Mouse (Mus musculus) midbrain, embryonic 13.5 days (tissue): Measurements from ENCODE around the gene Timp2. TPM values are rescaled to one million over a fixed set of nuclear protein-coding genes. Genes with fewer than 3 reads are reported as not detected.

Experiments used
- ATAC-seq: fragments of 200-750 bp; cut with Nextera tagmentation; 2 replicates; pipeline ENCODE4 v1.8.0; 2017; ENCODE audit warnings: mild to moderate bottlenecking, moderate TSS enrichment, moderate library complexity
- H3K27ac ChIP-seq: fragments of 300-500 bp; sonication (generic); 2 replicates; pipeline ENCODE4 v1.5.1; 2015; ENCODE audit warnings: inconsistent platforms, mild to moderate bottlenecking, moderate library complexity
- H3K27me3 ChIP-seq: fragments of 300-500 bp; sonication (generic); 2 replicates; pipeline ENCODE4 v1.6.1; 2015; ENCODE audit warnings: mild to moderate bottlenecking, inconsistent platforms
- H3K36me3 ChIP-seq: fragments of 300-500 bp; sonication (generic); 2 replicates; pipeline ENCODE4 v1.6.1; 2015; ENCODE audit warnings: mild to moderate bottlenecking, inconsistent platforms
- H3K4me1 ChIP-seq: fragments of 300-500 bp; sonication (generic); replicated peaks from 2 replicates; pipeline ENCODE4 v1.6.1; 2015; ENCODE audit warnings: inconsistent platforms
- H3K4me2 ChIP-seq: fragments of 300-500 bp; sonication (generic); replicated peaks from 2 replicates; pipeline ENCODE4 v1.6.1; 2015; ENCODE audit warnings: moderate library complexity, mild to moderate bottlenecking, inconsistent platforms
- H3K4me3 ChIP-seq: fragments of 300-500 bp; sonication (generic); replicated peaks from 2 replicates; pipeline ENCODE4 v1.5.1; 2015; ENCODE audit warnings: mild to moderate bottlenecking, inconsistent platforms
- H3K9ac ChIP-seq: fragments of 300-500 bp; sonication (generic); replicated peaks from 2 replicates; pipeline ENCODE4 v1.6.1; 2015; ENCODE audit warnings: mild to moderate bottlenecking, inconsistent platforms
- H3K9me3 ChIP-seq: fragments of 300-500 bp; sonication (generic); 2 replicates; pipeline ENCODE4 v1.6.1; 2016; ENCODE audit warnings: mild to moderate bottlenecking, inconsistent platforms
- WGBS: fragments of 180-500 bp; shearing (Covaris S2); methylation state at CpG from one replicate; pipeline ENCODE4 v1.1.7; 2015; 5-methylcytosine and 5-hydroxymethylcytosine counted together
- polyA plus RNA-seq: library from polyadenylated mRNA; unstranded; fragments of >200 nt; fragmentation: Nextera tagmentation; extraction: Ambion mirVana; gene quantifications from 2 replicates; pipeline ENCODE4 v1.2.1, GENCODE M21; 2015

Timp2 gene
- polyA plus RNA-seq, 1 experiment from 2014 or later = 42.2 TPM

DNA sequence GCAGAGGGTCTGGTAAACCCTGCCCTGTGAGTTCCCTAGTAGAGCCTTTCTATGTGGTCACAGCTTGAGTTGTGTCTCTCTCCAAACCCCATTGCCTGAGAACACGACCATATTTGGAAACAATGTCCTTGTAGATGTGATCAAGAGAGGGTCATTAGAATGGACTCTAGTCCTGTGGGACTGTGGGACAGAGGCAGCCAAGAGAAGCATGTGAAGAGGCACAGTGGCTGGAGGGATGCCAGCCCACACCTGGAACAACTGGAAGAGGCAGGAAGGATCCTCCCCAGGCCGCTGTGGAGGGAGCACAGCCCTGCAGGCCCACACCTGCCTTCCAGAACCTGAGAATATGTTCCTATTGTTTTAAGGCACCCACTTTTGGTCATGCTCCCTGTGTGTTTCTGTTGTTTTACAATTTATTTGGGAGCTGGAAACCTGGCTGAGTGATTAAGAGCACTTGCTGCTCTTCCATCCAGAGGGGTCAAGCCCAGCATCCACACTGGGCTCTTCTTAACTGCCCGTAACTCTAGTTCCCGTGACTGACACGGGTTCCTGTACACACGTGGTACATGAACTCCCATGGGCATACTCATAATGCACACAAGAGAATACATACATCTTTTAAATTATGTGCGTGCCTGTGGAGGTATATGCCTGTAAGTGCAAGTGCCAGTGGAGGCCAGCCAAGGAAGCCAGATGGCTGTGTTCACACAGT lies 101.9 kb downstream of the Timp2 start:
- no peak overlapping the region for H3K4me3 ChIP-seq
- H3K27ac ChIP-seq = peak overlapping the region; percentile 74
- H3K27me3 ChIP-seq = no peaks in the 10 kb centered on the region
- peaks cover 23% of the 10 kb centered on the region for H3K4me1 ChIP-seq
- WGBS = 88% methylated on average over 7 of the region's 7 CpGs
- H3K36me3 ChIP-seq = peaks cover 23% of the 10 kb centered on the region
- no peak overlapping the region for H3K9ac ChIP-seq
- no peaks in the 10 kb centered on the region for H3K9me3 ChIP-seq
- ATAC-seq = no peak
- H3K4me2 ChIP-seq = no peak overlapping the region

Other genes starting within 250 kb of the Timp2 start
- gene Dnah17, start 225.1 kb downstream of the Timp2 start, polyA plus RNA-seq = 0.19 and 0.34 TPM in 2 replicates
- 22.3 and 30.7 TPM in 2 replicates for gene Cyth1, start 107.1 kb downstream of the Timp2 start, polyA plus RNA-seq
- 16.3 and 16.8 TPM in 2 replicates for gene Usp36, start 65.5 kb downstream of the Timp2 start, polyA plus RNA-seq
- 0.17 and 0.22 TPM in 2 replicates for gene Cep295nl, start 13.2 kb downstream of the Timp2 start, polyA plus RNA-seq
- gene Lgals3bp, start 46.4 kb upstream of the Timp2 start, polyA plus RNA-seq = 1.7 and 2.3 TPM in 2 replicates
- 23.5 and 26.0 TPM in 2 replicates for gene Cant1, start 63.3 kb upstream of the Timp2 start, polyA plus RNA-seq
- gene C1qtnf1, start 72.5 kb upstream of the Timp2 start, polyA plus RNA-seq = 2.5 and 2.8 TPM in 2 replicates
- 6.3 and 6.4 TPM in 2 replicates for gene Engase, start 121.1 kb upstream of the Timp2 start, polyA plus RNA-seq